Mouse (Mus musculus) limb, embryonic 11.5 days (tissue): ENCODE data around the gene Cemip. TPM values are rescaled to one million over a fixed set of nuclear protein-coding genes. Genes with fewer than 3 reads are reported as not detected.

Source experiments
- ATAC-seq: fragments of 200-750 bp; cut with Nextera tagmentation; 2 replicates; pipeline ENCODE4 v1.8.0; 2017; ENCODE audit warnings: low read depth; ENCODE audit not compliant: insufficient number of reproducible peaks, low FRiP score, low TSS enrichment
- DNase-seq: peaks from one replicate; pipeline ENCODE4 v3.0.0-alpha.2; 2015; ENCODE audit warnings: low spot score
- H3K27ac ChIP-seq: fragments of 300-500 bp; sonication (generic); replicated peaks from 2 replicates; pipeline ENCODE4 v1.5.1; 2014; ENCODE audit warnings: low read depth, mild to moderate bottlenecking, low read length
- H3K27me3 ChIP-seq: fragments of 300-500 bp; sonication (generic); 2 replicates; pipeline ENCODE4 v1.6.1; 2014; ENCODE audit warnings: mild to moderate bottlenecking, low read length, mixed read lengths; ENCODE audit not compliant: control insufficient read depth, insufficient read depth
- H3K36me3 ChIP-seq: fragments of 300-500 bp; sonication (generic); 2 replicates; pipeline ENCODE4 v1.6.1; 2014; ENCODE audit warnings: mild to moderate bottlenecking, low read length, moderate library complexity, mixed read lengths; ENCODE audit not compliant: control insufficient read depth, insufficient read depth
- H3K4me1 ChIP-seq: fragments of 300-500 bp; sonication (generic); 2 replicates; pipeline ENCODE4 v1.6.1; 2014; ENCODE audit warnings: low read length, mixed read lengths; ENCODE audit not compliant: control insufficient read depth, insufficient read depth
- H3K4me2 ChIP-seq: fragments of 300-500 bp; sonication (generic); 2 replicates; pipeline ENCODE4 v1.6.1; 2014; ENCODE audit warnings: low read depth, mild to moderate bottlenecking, moderate library complexity; ENCODE audit not compliant: severe bottlenecking
- H3K4me3 ChIP-seq: fragments of 300-500 bp; sonication (generic); 2 replicates; pipeline ENCODE4 v1.5.1; 2014; ENCODE audit warnings: low read depth, low read length
- H3K9ac ChIP-seq: fragments of 300-500 bp; sonication (generic); 2 replicates; pipeline ENCODE4 v1.6.1; 2014; ENCODE audit warnings: mild to moderate bottlenecking, low read length
- H3K9me3 ChIP-seq: fragments of 300-500 bp; sonication (generic); 2 replicates; pipeline ENCODE4 v1.6.1; 2016; ENCODE audit warnings: low read length; ENCODE audit not compliant: control insufficient read depth
- WGBS: fragments of 180-500 bp; shearing (Covaris S2); extraction: QIAGEN DNeasy Blood & Tissue Kit; methylation state at CpG from one replicate; pipeline ENCODE4 v1.1.7; 2014; 5-methylcytosine and 5-hydroxymethylcytosine counted together
- polyA plus RNA-seq: library from polyadenylated mRNA; unstranded; fragments of >200 nt; fragmentation: Nextera tagmentation; extraction: Ambion mirVana; gene quantifications from 2 replicates; pipeline ENCODE4 v1.2.1, GENCODE M21; 2014

Gene Cemip
- polyA plus RNA-seq, 1 experiment from 2014 or later: not detected

DNA sequence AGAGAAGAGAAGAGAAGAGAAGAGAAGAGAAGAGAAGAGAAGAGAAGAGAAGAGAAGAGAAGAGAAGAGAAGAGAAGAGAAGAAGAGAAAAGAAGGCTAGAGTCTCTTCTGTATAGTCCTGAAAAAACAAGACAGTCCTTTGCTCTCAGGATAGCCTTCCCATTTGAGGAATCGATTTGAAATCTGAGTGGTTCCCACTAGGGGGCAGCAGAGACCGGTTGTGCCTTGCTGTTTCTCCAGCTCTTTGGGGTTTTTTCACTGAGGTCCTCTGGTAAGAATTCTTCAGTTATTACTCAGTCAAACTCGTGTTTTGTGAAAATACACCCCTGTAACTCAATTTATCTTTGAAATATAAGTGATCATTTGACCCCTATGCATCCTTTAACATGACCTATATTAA lies 171.7 kb downstream of the Cemip start:
- no peak overlapping the region for H3K4me3 ChIP-seq
- no peak overlapping the region for H3K27ac ChIP-seq
- no peak overlapping the region for H3K9ac ChIP-seq
- H3K9me3 ChIP-seq: no peaks in the 10 kb centered on the region
- H3K36me3 ChIP-seq: no peaks in the 10 kb centered on the region
- no peaks in the 10 kb centered on the region for H3K4me1 ChIP-seq
- DNase-seq (peak; percentile 92), ATAC-seq (no peak)
- WGBS: under 1% methylated on average over 3 of the region's 3 CpGs
- no peak overlapping the region for H3K4me2 ChIP-seq
- no peaks in the 10 kb centered on the region for H3K27me3 ChIP-seq

DNA sequence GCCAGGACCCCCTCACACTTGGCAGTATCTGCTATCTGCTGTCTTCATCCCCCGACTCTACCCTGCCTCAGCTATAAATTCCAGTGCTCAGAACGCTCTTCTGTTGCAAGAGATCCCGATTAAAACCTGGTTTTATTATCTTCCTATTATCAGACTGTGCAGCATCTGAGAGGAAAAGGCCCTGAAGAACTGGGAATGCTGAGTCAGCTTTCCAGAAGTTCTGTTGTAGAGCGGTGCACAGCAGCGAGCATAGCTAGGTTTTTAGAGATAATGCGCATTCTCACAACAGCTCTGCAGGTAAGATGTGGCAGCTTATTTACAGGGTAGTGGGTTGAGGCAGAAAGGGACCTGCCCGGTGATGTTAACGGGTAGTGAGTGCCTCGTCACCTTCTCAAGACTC lies 172.3 kb downstream of the Cemip start:
- Histone ChIP-seq H3K4me1 (no peaks in the 10 kb centered on the region), H3K4me3 (no peak overlapping the region), H3K27ac (no peak overlapping the region), H3K27me3 (no peaks in the 10 kb centered on the region), H3K9me3 (no peaks in the 10 kb centered on the region), H3K9ac (no peak overlapping the region), H3K4me2 (no peak overlapping the region), H3K36me3 (no peaks in the 10 kb centered on the region)
- WGBS: 76% methylated on average over 9 of the region's 9 CpGs
- no peak for DNase-seq
- ATAC-seq: no peak

DNA sequence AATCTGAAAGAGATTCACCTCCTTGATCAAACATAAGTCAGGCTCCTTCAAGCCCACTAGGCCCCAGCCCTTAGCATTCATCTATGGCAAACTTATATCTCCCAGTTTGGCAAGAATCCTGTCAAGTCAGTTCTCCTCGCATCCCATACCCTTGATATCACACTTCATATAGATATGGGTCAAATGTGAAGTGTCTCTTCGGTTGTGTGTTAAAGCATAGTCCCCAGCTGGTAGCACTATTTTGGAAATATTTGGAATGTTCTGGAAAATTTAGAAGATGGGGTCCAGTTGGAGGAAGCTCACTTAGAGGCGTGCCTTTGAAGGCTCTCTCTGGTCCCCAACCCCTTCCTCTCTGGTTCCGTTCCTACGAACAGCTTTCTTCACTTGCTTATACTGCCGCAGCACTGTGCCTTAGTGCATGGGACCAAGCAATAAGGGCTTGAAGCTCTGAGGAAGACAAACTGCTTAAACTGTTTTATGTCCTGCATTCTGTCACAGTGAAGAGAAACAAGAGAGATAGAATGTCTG lies 172.8 kb downstream of the Cemip start:
- no peak overlapping the region for H3K4me3 ChIP-seq
- H3K4me2 ChIP-seq: no peak overlapping the region
- no peaks in the 10 kb centered on the region for H3K36me3 ChIP-seq
- WGBS: 89% methylated on average over 6 of the region's 6 CpGs
- no peak overlapping the region for H3K9ac ChIP-seq
- DNase-seq (no peak), ATAC-seq (no peak)
- H3K27ac ChIP-seq: no peak overlapping the region
- no peaks in the 10 kb centered on the region for H3K27me3 ChIP-seq
- no peaks in the 10 kb centered on the region for H3K4me1 ChIP-seq
- no peaks in the 10 kb centered on the region for H3K9me3 ChIP-seq

DNA sequence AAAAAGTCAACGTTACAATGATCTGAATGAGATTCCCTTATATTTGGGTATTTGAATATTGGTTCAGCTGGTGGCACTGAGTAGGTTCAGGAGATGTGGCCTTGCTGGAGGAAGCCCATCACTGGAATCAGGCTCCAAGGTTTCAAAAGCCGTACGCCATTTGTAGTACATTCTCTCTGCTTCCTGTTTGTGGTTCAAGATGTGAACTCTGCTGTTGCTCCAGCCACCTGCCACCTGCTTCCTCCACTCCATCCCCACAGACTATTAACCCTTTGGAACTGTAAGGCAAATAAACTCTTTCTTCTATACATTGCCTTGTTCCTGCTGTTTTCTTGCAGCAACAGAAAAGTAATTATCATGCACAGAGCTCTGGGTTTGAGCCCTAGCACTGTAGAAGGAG lies 174.4 kb downstream of the Cemip start:
- DNase-seq (no peak), ATAC-seq (no peak)
- Histone ChIP-seq H3K36me3 (no peaks in the 10 kb centered on the region), H3K9ac (no peak overlapping the region), H3K27ac (no peak overlapping the region), H3K4me1 (no peaks in the 10 kb centered on the region), H3K9me3 (no peaks in the 10 kb centered on the region), H3K27me3 (no peaks in the 10 kb centered on the region), H3K4me2 (no peak overlapping the region), H3K4me3 (no peak overlapping the region)
- WGBS: 83% methylated on average over 3 of the region's 3 CpGs

DNA sequence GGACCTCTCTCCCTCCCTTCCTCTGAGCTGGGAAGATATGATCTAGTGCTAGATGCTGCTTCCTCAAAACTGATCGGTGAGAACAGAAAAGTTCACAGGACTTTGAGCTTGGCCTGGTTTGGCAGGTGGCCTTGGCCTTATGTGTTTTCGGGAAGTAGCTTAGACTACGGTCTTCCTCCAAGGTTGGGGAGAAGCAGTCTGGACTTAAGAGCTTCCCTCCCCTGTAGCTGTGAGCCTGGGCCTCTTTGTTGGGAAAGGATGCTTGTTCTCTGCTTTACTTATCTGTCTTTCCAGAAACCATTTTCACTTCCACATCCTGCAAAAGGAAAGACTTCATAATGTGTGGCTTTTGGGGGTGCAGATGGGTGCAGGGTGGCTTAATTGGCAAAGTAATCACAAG lies 181.5 kb downstream of the Cemip start:
- ATAC-seq: no peak
- 88% methylated on average over 3 of the region's 3 CpGs for WGBS

DNA sequence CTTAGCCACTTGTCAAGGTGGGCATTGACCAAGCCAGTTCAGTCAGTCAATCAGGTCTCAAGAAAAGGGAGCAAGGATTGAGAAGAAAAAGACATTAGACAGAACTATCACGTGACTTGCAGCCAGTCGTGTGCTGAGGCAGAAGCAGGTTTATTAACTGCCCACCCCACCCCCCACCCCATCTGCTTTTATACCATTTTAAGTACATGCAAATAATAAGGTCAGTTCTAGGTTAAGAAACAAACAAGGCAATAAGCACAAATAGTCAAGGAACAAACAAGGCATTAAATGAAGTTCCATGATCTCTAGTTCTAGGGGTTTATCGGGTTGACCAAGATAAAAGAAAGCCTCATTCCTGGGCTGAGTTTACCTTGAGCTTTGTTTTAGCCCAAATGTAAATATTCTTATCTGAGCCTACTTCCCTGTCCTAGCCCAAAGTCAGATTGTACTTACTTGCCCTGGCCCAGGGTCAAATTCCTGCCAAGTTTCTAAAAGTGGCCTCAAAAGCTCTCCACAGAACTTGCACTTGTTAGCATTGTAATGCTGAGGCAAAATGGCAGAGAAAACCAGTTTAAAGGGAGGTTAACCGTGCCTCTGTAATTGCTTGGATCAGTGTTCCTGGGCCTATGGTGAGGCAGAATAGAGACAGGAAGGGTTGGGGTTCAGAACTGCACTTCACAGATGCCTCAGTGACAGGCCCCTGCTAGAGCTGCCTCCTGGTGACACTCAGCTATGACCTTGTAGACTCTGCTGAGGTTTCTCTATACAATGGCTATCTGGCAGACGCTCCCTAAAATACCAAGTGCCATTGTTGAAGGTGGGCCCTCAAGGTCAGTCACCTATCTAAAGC lies 183.8 kb downstream of the Cemip start:
- no peaks in the 10 kb centered on the region for H3K4me1 ChIP-seq
- 70% methylated on average over 5 of the region's 5 CpGs for WGBS

More for the DNA sequence above, 181.5 kb downstream of the Cemip start:
- H3K4me1 ChIP-seq: no peaks in the 10 kb centered on the region
- no peaks in the 10 kb centered on the region for H3K9me3 ChIP-seq
- DNase-seq: no peak
- no peaks in the 10 kb centered on the region for H3K27me3 ChIP-seq
- H3K4me3 ChIP-seq: no peak overlapping the region
- H3K27ac ChIP-seq: no peak overlapping the region
- no peak overlapping the region for H3K9ac ChIP-seq
- H3K4me2 ChIP-seq: no peak overlapping the region
- no peaks in the 10 kb centered on the region; the same call in 1 of the 2 replicates for H3K36me3 ChIP-seq

DNA sequence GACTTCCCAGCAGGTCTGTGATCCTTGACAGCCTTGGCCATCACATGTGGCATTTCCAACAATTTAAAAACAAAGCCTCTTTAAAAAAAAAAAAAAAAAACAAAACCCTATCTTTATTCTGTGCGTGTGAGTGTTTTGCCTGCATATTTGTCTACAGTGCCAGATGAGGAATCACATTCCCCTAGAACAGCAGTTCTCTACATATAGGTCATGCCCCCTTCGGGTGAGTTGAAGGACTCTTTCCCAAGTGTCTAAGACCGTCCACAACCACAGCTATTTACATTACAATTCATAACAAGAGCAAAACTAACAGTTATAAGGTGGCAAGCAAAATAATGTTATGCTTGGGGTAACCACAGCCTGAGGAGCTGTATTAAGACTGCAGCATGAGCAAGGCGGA lies 184.9 kb downstream of the Cemip start:
- no peak for ATAC-seq
- Histone ChIP-seq H3K4me2 (no peak overlapping the region), H3K9me3 (no peaks in the 10 kb centered on the region), H3K27me3 (no peaks in the 10 kb centered on the region), H3K9ac (no peak overlapping the region), H3K27ac (no peak overlapping the region), H3K4me1 (no peaks in the 10 kb centered on the region), H3K36me3 (peaks cover 19% of the 10 kb centered on the region), H3K4me3 (no peak overlapping the region)
- 91% methylated on average over 4 of the region's 4 CpGs for WGBS
- DNase-seq: no peak

More for the DNA sequence above, 183.8 kb downstream of the Cemip start:
- H3K36me3 ChIP-seq: peaks cover 13% of the 10 kb centered on the region
- no peak overlapping the region for H3K4me2 ChIP-seq
- ATAC-seq (no peak), DNase-seq (no peak)
- no peak overlapping the region for H3K9ac ChIP-seq
- no peak overlapping the region for H3K27ac ChIP-seq
- no peaks in the 10 kb centered on the region for H3K9me3 ChIP-seq
- no peaks in the 10 kb centered on the region for H3K27me3 ChIP-seq
- H3K4me3 ChIP-seq: no peak overlapping the region

DNA sequence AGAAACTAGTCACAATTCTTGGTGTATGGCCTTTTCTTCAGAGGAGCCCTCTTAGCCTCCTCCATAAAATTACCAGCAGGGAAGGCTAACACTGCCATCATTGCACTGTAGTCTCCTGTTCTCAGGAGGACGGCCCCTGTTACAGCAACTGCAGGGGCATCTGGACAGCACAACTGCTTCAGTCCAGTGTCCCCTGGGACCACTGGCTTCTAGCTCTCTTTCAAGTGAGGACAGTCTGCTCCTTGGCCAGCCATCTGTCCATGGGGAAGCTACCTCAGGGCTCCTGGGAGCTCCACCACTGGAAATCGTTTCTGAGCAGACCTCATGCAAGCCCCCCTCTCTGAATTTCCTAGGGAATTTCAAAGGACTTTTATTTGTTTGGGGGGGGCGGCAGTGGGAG lies 185.8 kb downstream of the Cemip start:
- H3K27me3 ChIP-seq: no peaks in the 10 kb centered on the region
- ATAC-seq (no peak), DNase-seq (no peak)
- no peak overlapping the region for H3K9ac ChIP-seq
- no peak overlapping the region for H3K27ac ChIP-seq
- no peaks in the 10 kb centered on the region for H3K9me3 ChIP-seq
- no peak overlapping the region for H3K4me3 ChIP-seq
- no peaks in the 10 kb centered on the region for H3K4me1 ChIP-seq
- no peak overlapping the region for H3K4me2 ChIP-seq
- peaks cover 19% of the 10 kb centered on the region for H3K36me3 ChIP-seq
- WGBS: 79% methylated on average over 3 of the region's 3 CpGs
